Mouse (Mus musculus) C2C12 (cell line): ENCODE data around the gene Cct7.

Experiments used
- CTCF ChIP-seq: IDR thresholded peaks from one replicate; pipeline ENCODE4 v1.5.1; 2011; ENCODE audit not compliant: control insufficient read depth, insufficient read depth, insufficient read length
- MAX ChIP-seq: IDR thresholded peaks from one replicate; pipeline ENCODE4 v1.6.1; 2011; ENCODE audit warnings: mild to moderate bottlenecking, control low read depth
- MYOD1 ChIP-seq: IDR thresholded peaks from one replicate; pipeline ENCODE4 v1.6.1; 2011; ENCODE audit warnings: low read depth; ENCODE audit not compliant: control insufficient read depth, insufficient read length
- USF1 ChIP-seq: IDR thresholded peaks from one replicate; pipeline ENCODE4 v1.6.1; 2011; ENCODE audit warnings: low read depth, mild to moderate bottlenecking, control low read depth, moderate library complexity

DNA sequence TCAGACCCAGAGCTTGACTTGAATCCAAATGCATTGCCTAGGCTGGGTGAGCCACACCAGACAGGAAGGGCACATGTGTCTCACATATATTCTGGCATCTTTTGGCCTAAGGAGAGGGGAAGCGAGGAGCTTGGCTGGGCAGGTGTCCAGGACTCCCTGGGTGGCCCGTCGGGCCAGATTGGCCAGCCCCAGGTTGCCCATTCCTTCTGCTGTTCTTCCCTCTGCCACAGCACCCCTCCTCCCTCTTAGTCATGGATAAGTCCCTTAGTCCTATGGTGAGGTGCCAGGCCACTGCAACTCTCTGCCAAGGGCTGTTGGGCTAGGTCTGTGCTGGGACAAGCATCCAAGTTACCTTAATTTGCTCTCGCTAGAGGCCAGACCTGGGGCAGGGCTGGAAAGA is 64.6 kb downstream of the Cct7 start:
- TF ChIP-seq CTCF (no peak), MAX (no peak), USF1 (no peak), MYOD1 (no peak)
